Mouse (Mus musculus): ENCODE results near the gene Rnf157.

- TF ChIP-seq POLR2A (IDR thresholded peaks at IDR 0.05; ENCODE audit: low read depth, low read length) (no peak), CTCF (IDR thresholded peaks at IDR 0.05; ENCODE audit: extremely low read depth, insufficient read length, insufficient replicate concordance, low read depth, low read length) (peak; percentile 91; the same call in 1 of the 2 replicates)
Measured at GRCm38 (mm10) chr11:116445596-116446307, 32.9 kb upstream of the Rnf157 start.
